Mouse (Mus musculus) thymus, adult 2 months (tissue): Measurements from ENCODE around the gene Mybpc3. TPM values are rescaled to one million over a fixed set of nuclear protein-coding genes. Genes with fewer than 3 reads are reported as not detected.

Source experiments
- DNase-seq: peaks from one replicate; pipeline ENCODE4 v3.0.0; 2021
- H3K27ac ChIP-seq: fragments of 200-500 bp; 2 replicates; pipeline ENCODE4 v1.5.1; 2012; ENCODE audit warnings: low read length, control low read depth; ENCODE audit not compliant: control insufficient read depth, insufficient read depth
- H3K27me3 ChIP-seq: fragments of 200-500 bp; 2 replicates; pipeline ENCODE4 v1.6.1; 2012; ENCODE audit warnings: mild to moderate bottlenecking, low read length, moderate library complexity, mixed read lengths; ENCODE audit not compliant: control insufficient read depth, insufficient read depth
- H3K36me3 ChIP-seq: fragments of 200-500 bp; 2 replicates; pipeline ENCODE4 v1.6.1; 2012; ENCODE audit warnings: mild to moderate bottlenecking, low read length, moderate library complexity; ENCODE audit not compliant: control insufficient read depth, insufficient read depth
- H3K4me1 ChIP-seq: fragments of 200-500 bp; replicated peaks from 2 replicates; pipeline ENCODE4 v1.6.1; 2012; ENCODE audit warnings: low read length; ENCODE audit not compliant: control insufficient read depth, insufficient read depth
- H3K4me3 ChIP-seq: fragments of 200-500 bp; 2 replicates; pipeline ENCODE4 v1.5.1; 2012; ENCODE audit warnings: mild to moderate bottlenecking, low read length, control low read depth, moderate library complexity; ENCODE audit not compliant: control insufficient read depth, insufficient read depth
- CTCF ChIP-seq: fragments of 200-500 bp; IDR thresholded peaks from 2 replicates; pipeline ENCODE4 v1.5.1; 2012; ENCODE audit warnings: mild to moderate bottlenecking, control low read depth, low read length, moderate library complexity, borderline replicate concordance; ENCODE audit not compliant: control insufficient read depth, poor library complexity, insufficient read depth; ENCODE audit errors: extremely low read depth
- POLR2A ChIP-seq: fragments of 200-500 bp; IDR thresholded peaks from 2 replicates; pipeline ENCODE4 v1.6.1; 2012; ENCODE audit warnings: mild to moderate bottlenecking, low read length, control low read depth, moderate library complexity; ENCODE audit not compliant: control insufficient read depth, poor library complexity, insufficient read depth; ENCODE audit errors: extremely low read depth
- WGBS: fragments of 180-500 bp; shearing (Covaris S2); methylation state at CpG from one replicate; pipeline ENCODE4 v1.1.7; 2018; 5-methylcytosine and 5-hydroxymethylcytosine counted together
- polyA plus RNA-seq: library from polyadenylated mRNA; depleted of rRNA; stranded (reverse); fragments of >200 nt; gene quantifications from 2 replicates; pipeline ENCODE4 v1.2.3, GENCODE M21; 2012

Mybpc3 gene
- polyA plus RNA-seq, 1 experiment = 57.9 TPM

- H3K27me3 ChIP-seq = no peaks in the 10 kb centered on the region
- no peak for DNase-seq
- WGBS = 88% methylated on average over 6 of the region's 6 CpGs
- TF ChIP-seq POLR2A (no peak), CTCF (no peak)
- no peaks in the 10 kb centered on the region for H3K4me1 ChIP-seq
- no peaks in the 10 kb centered on the region for H3K36me3 ChIP-seq
- H3K4me3 ChIP-seq = no peak overlapping the region
- H3K27ac ChIP-seq = no peak overlapping the region
Observed at GRCm38 (mm10) chr2:91119551-91119950, 1.6 kb downstream of the Mybpc3 start.

DNA sequence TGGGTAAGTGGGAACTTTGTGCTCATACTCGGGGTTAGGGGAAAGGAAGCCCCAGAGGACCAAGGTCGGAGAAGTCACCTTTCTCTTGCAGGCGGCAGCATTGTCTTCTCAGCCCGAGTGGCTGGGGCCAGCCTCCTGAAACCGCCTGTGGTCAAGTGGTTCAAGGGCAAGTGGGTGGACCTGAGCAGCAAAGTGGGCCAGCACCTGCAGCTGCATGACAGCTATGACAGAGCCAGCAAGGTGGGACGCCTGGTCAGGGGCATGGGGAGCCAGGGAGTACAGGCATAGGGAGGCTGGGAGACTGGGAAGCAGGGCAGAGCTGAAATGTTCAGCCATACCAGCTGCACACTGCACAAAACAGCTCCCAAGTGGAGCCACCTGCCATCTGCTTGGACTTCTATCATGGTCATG is 2.3 kb downstream of the Mybpc3 start:
- H3K36me3 ChIP-seq = no peaks in the 10 kb centered on the region
- WGBS = 69% methylated on average over 6 of the region's 6 CpGs
- no peaks in the 10 kb centered on the region for H3K27me3 ChIP-seq
- H3K4me3 ChIP-seq = no peak overlapping the region
- no peak for TF ChIP-seq CTCF
- TF ChIP-seq POLR2A = no peak
- DNase-seq = no peak
- no peaks in the 10 kb centered on the region for H3K4me1 ChIP-seq
- no peak overlapping the region for H3K27ac ChIP-seq

DNA sequence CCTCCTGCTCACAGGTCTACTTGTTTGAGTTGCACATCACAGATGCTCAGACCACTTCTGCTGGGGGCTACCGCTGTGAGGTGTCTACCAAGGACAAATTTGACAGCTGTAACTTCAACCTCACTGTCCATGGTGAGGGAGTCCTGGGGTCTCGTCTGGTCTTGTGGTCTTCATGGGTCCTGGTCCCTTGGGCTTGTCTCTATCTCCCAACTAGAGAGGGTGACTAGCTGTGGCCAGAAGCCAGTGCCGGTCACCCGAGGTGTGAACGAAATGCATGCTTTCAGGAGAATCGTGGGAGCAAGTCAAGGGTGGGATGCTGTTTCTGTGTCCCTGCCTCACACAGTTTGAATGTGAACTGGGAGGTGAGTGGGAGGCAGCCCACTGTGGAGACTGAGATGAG is 3.1 kb downstream of the Mybpc3 start:
- Histone ChIP-seq H3K27me3 (no peaks in the 10 kb centered on the region), H3K36me3 (no peaks in the 10 kb centered on the region), H3K27ac (no peak overlapping the region), H3K4me1 (no peaks in the 10 kb centered on the region), H3K4me3 (no peak overlapping the region)
- TF ChIP-seq POLR2A = no peak
- no peak for TF ChIP-seq CTCF
- WGBS = 90% methylated on average over 6 of the region's 6 CpGs
- no peak for DNase-seq

- TF ChIP-seq POLR2A (no peak), CTCF (no peak)
- Histone ChIP-seq H3K4me3 (no peak overlapping the region), H3K27me3 (no peaks in the 10 kb centered on the region), H3K27ac (no peak overlapping the region), H3K4me1 (no peaks in the 10 kb centered on the region), H3K36me3 (no peaks in the 10 kb centered on the region)
- DNase-seq = no peak
- 91% methylated on average over 8 of the region's 8 CpGs for WGBS
Observed at GRCm38 (mm10) chr2:91121497-91121896, 3.6 kb downstream of the Mybpc3 start.

GRCm38 (mm10) chr2:91123521-91123920 is 5.6 kb downstream of the Mybpc3 start:
- no peaks in the 10 kb centered on the region for H3K36me3 ChIP-seq
- TF ChIP-seq CTCF (no peak), POLR2A (no peak)
- no peaks in the 10 kb centered on the region for H3K27me3 ChIP-seq
- no peak overlapping the region for H3K27ac ChIP-seq
- 85% methylated on average over 6 of the region's 6 CpGs for WGBS
- no peaks in the 10 kb centered on the region for H3K4me1 ChIP-seq
- H3K4me3 ChIP-seq = no peak overlapping the region
- no peak for DNase-seq

- 94% methylated on average over 10 of the region's 10 CpGs for WGBS
- Histone ChIP-seq H3K4me3 (no peak overlapping the region), H3K4me1 (no peaks in the 10 kb centered on the region), H3K27me3 (no peaks in the 10 kb centered on the region), H3K36me3 (no peaks in the 10 kb centered on the region), H3K27ac (no peak overlapping the region)
- TF ChIP-seq POLR2A (no peak), CTCF (no peak)
- DNase-seq = no peak
Observed at GRCm38 (mm10) chr2:91125101-91125500, 7.2 kb downstream of the Mybpc3 start.

GRCm38 (mm10) chr2:91128761-91129160 is 10.8 kb downstream of the Mybpc3 start:
- Histone ChIP-seq H3K4me1 (no peaks in the 10 kb centered on the region), H3K27me3 (no peaks in the 10 kb centered on the region), H3K4me3 (no peak overlapping the region), H3K36me3 (no peaks in the 10 kb centered on the region), H3K27ac (no peak overlapping the region)
- no peak for DNase-seq
- no peak for TF ChIP-seq POLR2A
- TF ChIP-seq CTCF = no peak
- 92% methylated on average over 5 of the region's 5 CpGs for WGBS
